Mouse (Mus musculus) sigmoid colon, adult 10 weeks (tissue): ENCODE results near the gene Taar7a. TPM values are rescaled to one million over a fixed set of nuclear protein-coding genes. Genes with fewer than 3 reads are reported as not detected.

Experiments
- polyA plus RNA-seq: library from polyadenylated mRNA; stranded (reverse); fragments of 350-450 nt; fragmentation: Illumina TruSeq; extraction: RNeasy Lipid Tissue Mini Kit (QIAGEN cat#74804); gene quantifications from one replicate; pipeline ENCODE4 v1.2.3, GENCODE M21; 2014; ENCODE audit warnings: low read depth, low replicate concordance

Gene Taar7a
- not detected for polyA plus RNA-seq

GRCm38 (mm10) chr10:23993381-23993780, at the start of gene Taar7a:
Gene Taar7a (minus strand): TSS chr10:23993481.

GRCm38 (mm10) chr10:24037314-24037713, 44.0 kb upstream of the Taar7a start, which contains the start of gene Taar7e:
Gene Taar7e (plus strand): TSS chr10:24037614.

GRCm38 (mm10) chr10:24026922-24027321, 33.6 kb upstream of the Taar7a start, which contains the start of gene Taar7d:
Gene Taar7d (plus strand): TSS chr10:24027222.

GRCm38 (mm10) chr10:23999639-24000038, 6.4 kb upstream of the Taar7a start, which contains the start of gene Taar7b:
Gene Taar7b (plus strand): TSS chr10:23999939.

GRCm38 (mm10) chr10:23985546-23985945, 7.7 kb downstream of the Taar7a start, which contains the start of gene Taar6:
Gene Taar6 (minus strand): TSS chr10:23985646.

GRCm38 (mm10) chr10:23970656-23971165, 22.6 kb downstream of the Taar7a start, which contains the start of gene Taar5:
Gene Taar5 (plus strand): TSS chr10:23970706.

GRCm38 (mm10) chr10:23960444-23960915, 32.8 kb downstream of the Taar7a start, which contains the start of gene Taar4:
Gene Taar4 (plus strand): TSS chr10:23960494.

GRCm38 (mm10) chr10:23949508-23950005, 43.7 kb downstream of the Taar7a start, which contains the start of gene Taar3:
Gene Taar3 (plus strand): TSS chr10:23949558.

Other genes with a start within 250 kb of the Taar7a start
- 465 TPM for gene Rps12, start 206.2 kb downstream of the Taar7a start, polyA plus RNA-seq
- 42.3 TPM for gene Slc18b1, start 196.5 kb downstream of the Taar7a start, polyA plus RNA-seq
- 0.25 TPM for gene Vnn3, start 142.0 kb downstream of the Taar7a start, polyA plus RNA-seq
- gene Vnn1, start 98.8 kb downstream of the Taar7a start, polyA plus RNA-seq = 2.1 TPM
- not detected for gene Taar1, start 73.1 kb downstream of the Taar7a start, polyA plus RNA-seq
- gene Taar2, start 54.9 kb downstream of the Taar7a start, polyA plus RNA-seq = not detected
- not detected for gene Taar3, start 43.9 kb downstream of the Taar7a start, polyA plus RNA-seq
- not detected for gene Taar4, start 33.0 kb downstream of the Taar7a start, polyA plus RNA-seq
- gene Taar5, start 22.8 kb downstream of the Taar7a start, polyA plus RNA-seq = not detected
- gene Taar6, start 7.8 kb downstream of the Taar7a start, polyA plus RNA-seq = not detected
- not detected for gene Taar7b, start 6.5 kb upstream of the Taar7a start, polyA plus RNA-seq
- not detected for gene Taar7d, start 33.7 kb upstream of the Taar7a start, polyA plus RNA-seq
- not detected for gene Taar7e, start 44.1 kb upstream of the Taar7a start, polyA plus RNA-seq
- gene Taar7f, start 56.0 kb upstream of the Taar7a start, polyA plus RNA-seq = not detected
- not detected for gene Taar8a, start 83.0 kb upstream of the Taar7a start, polyA plus RNA-seq
- not detected for gene Taar8b, start 98.8 kb upstream of the Taar7a start, polyA plus RNA-seq
- gene Taar8c, start 108.4 kb upstream of the Taar7a start, polyA plus RNA-seq = not detected
- not detected for gene Taar9, start 116.1 kb upstream of the Taar7a start, polyA plus RNA-seq
- gene Stx7, start 155.8 kb upstream of the Taar7a start, polyA plus RNA-seq = 228 TPM
- 2.2 TPM for gene Moxd1, start 230.0 kb upstream of the Taar7a start, polyA plus RNA-seq